Mouse (Mus musculus) left cerebral cortex, adult 18-20 months (tissue): ENCODE measurements at regions not wholly inside any gene's neighbourhood (a gene's known extent, or its start where the extent isn't known, plus 50 kb on each side); places are given as distances from the start of the nearest gene placed in this dataset.

Experiments used
- DNase-seq, 2 experiments: peaks; one replicate each; pipeline ENCODE4 v3.0.0; 2021 to 2022; ENCODE audit warnings: low spot score in 2 of 2, mixed read lengths in 1 of 2

DNA sequence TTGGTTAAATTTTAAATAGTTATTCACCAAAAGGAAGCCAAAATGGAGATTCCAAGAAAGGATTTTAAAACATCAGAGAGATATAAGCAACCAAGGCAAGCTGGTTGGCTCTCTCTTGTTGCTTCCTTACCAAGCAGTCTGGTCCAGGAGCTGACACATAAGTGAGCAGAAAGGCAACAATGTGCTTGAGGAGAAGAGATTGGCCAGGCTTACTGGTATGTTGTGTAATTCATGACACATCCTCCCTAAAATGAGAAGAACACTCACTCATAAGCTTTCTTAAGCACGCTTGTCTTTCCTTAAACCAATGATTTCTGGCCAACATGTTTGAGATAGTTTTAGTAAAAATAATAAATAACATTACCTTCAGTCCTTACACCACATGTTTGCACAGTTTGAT is 374.2 kb downstream of the Ipo11 start:
- DNase-seq, result no peak

DNA sequence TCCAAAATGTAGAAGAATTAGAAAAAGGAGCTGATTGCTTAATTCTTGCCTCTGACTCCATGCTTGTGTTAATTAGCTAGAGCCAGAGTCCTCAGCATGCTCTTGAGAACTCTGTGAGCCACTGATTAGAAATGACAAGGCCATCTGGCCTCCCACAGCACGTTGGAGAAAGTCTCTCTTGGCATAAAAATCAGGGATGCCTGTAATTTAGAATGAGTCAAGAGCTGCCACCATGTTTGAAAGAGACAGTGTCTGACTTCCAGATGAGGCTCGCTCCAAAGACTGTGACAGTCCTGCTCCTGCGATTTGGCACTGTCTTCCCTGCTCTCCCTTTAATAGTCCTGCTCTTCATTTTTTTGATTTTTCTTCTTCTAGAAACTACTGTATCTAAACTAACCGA is 374.6 kb downstream of the Ipo11 start:
- DNase-seq, result peak in 1 of 2 experiments; percentile 2

DNA sequence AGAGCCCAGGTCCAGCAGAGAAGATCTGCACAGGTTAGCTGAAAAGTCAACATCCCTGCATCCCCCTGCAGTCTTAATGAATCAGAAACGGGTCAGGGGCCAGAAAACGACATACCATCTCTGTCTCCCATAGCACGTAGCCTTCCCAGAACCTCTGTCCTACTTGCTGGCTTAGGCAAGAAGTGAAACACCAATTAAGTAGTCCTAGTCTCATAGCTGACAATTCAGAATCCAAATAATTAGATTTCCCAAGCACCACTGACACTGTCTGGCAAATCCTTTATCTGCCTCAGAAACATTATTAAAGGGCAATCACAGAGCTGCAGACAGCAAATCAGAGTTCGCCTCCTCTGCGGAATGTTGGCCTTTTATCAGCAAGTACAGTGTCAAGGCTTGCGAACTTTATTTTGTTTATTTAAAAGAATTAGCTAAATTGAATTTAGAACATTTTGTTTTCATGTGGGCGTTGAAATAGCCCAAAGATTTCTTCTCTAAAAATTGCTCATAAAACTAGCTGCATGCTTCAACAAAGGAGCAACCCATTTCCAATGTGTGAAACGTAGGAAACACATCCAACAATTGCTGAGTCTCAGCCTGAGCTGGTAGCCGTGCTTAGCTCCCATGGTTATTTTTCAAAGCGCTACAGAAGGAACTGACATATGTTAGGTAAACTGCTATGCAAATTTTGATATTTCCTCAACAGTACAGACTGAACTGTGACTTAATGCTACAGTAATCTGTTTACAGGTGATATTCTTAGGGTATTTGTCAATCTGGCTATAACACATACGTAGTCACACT is 411.2 kb downstream of the Ipo11 start:
- no peak for DNase-seq

DNA sequence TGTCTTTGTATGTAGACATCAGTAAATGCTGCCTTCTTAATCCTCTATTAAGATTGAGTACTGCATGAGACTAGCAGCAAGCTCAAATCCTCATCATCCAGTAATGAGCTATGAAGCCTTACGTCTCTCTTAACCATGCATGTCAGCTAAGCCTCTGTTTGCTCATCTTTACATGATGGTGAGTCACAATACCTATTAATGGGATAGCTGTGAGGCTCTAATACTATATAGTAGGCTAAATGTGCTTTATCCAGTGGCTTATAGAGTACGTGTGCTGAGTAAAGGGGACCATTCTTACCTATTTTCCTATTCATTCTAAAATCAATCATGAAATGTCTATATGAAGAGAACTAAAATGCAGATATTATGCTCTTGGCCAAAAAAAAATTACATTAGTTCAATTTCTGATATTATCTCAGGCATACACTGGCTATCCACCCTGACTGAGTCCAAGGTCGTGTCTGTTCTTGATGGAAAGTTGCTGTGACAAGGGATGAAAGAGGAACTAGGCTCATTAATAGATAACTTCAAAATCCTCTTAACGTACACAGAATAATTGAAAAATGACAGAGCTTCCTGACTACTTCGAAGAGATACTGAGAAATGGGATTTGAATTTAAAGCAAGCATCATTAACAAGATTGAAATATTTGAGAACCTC is 422.1 kb downstream of the Ipo11 start:
- no peak for DNase-seq

DNA sequence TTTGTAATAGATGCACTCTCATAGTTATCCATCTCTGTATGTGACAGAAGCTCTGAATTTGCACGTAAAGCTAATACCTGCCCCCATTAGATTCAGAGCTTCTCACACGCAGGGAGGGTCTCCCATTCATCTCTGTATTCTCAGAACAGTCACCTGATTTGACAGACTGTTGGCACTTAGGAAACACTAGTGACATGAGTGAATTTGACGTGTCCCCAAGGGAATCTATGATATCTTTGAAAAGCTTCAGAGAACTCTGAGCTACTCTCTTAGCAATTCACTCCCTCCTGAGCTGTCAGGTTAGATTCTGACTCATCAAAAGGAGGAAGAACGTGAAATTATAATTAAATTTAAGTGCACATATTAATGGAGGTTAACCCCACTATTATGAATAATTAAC is 423.1 kb downstream of the Ipo11 start:
- DNase-seq, result no peak

DNA sequence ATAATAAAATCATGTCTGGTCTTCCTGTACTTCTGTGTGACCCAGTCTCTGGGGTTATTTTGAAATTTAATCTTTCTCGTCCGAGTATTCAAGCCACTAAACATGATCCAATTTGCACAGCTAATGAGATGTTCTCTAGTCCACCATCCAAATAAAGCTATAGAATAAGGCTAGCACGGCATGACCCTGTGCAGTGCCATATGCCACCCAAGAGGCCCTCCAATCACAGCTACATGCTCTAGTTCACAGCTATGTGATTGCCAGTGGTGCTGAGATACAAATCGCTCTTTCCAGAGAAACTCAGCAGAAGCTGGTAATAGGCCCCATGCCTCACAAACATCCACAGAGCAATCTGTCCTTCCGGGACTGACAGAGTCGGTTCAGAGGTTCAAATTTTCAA is 426.3 kb downstream of the Ipo11 start:
- DNase-seq, result no peak

DNA sequence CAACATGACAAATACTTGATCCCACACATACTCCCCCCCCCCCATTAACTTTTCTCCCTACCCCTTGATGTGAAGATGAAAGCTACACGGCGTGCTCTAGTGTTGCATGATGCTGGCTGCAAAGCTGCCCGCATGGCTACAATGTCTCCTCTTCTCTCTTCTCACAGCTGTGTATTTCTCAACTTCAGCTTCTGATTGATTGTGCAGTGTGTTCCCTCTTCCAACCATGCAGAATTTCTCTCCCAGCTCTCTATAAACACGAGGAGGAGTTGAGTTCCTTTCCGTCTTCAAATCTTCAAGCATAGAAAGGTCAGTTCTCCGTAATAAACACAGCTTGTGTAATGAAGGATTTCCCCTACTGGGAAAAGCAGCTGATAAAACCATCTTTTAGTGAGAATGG is 435.5 kb downstream of the Ipo11 start:
- DNase-seq, result no peak

DNA sequence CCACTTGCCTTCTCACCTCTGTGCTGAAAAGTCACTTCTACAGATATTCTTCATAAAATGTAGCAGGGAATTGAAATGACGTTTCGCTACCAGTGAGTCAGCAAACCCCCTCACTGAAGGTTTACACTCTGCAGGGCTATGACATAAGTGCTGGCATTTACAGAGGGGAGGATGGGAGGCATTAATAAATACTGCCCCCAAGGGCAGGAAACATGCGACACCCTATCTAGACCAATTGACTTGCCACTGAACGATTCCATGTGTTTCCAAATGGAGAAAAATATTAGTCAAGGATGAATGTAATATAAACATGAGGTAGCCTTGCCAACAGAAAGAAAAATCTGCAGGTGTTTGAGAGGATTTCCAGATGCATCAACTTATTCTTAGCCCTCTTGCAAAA is 465.5 kb downstream of the Ipo11 start:
- DNase-seq, result no peak

DNA sequence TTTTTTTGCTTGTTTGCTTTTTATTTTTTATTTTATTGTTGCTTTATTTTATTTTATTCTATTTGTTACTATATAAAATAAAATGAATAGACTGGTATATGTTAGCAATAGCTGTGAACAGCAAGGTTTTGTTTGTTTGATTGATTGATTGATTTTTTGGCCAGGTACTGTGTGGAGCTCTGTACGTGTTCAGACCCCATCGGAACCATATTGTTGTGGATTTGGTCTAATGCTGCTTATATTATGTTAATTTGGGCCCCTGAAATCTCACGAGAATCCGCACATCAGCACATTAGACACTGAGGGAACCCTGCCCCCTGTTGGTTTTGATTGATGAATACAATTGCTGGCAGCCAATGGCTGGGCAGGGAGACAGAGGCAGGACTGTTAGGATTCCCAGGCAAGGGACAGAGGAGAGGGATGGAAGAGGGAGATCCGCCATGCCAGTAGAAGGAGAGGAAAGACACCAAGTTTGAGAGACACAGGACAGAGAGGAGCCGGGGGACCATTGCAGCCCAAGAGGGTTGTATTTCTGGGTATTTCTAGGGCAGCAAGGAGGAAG is 482.3 kb downstream of the Ipo11 start:
- DNase-seq, result no peak

DNA sequence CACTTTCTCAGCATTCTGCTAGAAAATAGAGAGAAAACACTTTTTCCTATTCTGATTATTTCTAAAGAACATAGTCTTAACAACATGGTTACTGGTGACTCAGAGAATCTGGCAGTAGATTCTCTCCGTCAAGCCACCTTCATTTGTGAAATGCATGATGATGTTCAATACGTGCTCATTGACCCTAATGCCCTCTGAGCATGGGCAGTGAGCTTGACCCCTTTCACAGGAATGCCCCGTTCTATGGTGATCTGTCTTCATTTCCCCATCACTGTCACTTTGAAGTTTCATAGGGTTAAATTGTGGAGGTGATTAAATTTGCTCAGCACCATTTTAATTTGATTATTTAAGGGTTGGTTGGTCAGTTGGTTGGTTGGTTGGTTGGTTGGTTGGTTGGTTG is 504.6 kb downstream of the Ipo11 start:
- no peak for DNase-seq

DNA sequence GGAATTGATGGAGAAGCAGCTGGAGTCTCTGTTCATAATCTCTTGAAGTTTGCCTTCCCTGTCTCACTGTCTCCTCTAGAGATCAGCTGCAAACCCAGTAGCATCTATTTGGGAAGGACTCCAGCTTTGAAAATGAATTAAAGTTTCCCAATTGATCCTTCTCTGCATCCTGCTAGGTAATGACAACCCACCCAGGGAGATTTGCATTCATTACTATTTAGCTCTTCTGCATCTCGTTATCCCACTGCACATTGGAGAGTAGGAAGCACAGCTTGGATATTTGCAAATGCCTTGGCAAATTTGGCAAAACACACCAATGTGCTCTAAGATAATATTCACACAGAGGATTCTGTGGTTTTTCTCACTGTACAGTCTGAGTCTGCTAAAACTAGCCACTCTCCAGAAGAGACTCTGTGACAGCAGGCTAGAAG is 530.1 kb downstream of the Ipo11 start:
- peak; percentile 3 to 21 for DNase-seq

DNA sequence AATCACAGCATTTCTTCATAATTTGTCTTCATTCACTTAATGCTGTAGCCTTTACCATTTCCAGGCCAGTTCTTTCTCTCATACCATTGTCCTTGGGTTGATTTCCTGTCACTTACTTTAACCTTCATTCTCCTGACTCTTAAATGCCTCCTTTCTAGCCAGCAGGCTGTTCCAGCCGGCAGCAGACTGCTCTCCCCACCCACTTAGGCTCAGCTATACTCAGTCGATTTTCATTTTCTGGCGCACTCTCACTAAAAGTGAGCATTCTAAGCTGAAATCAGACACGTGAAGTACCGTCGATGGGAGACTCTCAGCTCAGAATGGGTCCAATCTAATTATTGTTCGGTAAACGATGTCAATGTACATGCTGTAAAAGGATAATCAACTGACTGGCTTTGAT is 544.1 kb downstream of the Ipo11 start:
- no peak for DNase-seq

DNA sequence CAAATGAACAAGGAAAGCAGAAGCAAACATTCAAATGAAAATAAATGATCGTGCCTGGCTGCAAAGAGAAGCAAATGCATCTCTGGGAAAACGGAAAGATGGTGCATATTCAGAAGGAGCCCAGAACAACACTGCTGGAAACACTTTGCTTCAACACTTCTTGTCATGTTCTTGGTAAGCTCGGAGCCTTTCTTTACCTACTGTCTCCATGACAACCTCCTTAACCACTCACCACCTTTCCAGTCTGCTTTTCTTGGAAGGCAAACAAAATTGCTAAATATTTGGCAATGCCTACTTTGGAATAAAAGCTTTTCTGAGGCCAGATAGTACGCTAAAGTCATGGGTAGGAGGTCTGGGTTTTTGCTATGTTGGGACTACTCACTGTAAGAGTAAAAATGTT is 548.1 kb downstream of the Ipo11 start:
- no peak for DNase-seq

DNA sequence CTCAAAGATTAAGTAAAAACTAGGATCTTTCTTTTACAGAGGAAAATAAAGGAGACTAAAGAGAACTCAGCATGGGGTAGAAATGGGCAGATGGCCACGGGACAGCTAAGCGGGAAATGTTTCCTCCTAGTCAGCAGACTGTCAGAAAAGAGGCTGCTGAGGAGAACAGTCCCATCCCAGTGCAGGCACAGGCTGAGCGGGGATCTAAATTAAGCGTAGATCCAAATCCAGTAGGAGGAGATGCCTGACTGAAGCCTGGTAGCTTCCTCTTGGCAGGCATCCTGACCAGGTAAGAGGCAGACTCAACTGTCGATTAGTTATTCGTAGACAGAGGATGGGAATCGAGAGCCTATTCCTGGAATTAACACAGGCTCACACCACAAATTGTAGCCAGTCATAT is 569.2 kb downstream of the Ipo11 start:
- DNase-seq, result peak in 1 of 2 experiments; percentile 5

DNA sequence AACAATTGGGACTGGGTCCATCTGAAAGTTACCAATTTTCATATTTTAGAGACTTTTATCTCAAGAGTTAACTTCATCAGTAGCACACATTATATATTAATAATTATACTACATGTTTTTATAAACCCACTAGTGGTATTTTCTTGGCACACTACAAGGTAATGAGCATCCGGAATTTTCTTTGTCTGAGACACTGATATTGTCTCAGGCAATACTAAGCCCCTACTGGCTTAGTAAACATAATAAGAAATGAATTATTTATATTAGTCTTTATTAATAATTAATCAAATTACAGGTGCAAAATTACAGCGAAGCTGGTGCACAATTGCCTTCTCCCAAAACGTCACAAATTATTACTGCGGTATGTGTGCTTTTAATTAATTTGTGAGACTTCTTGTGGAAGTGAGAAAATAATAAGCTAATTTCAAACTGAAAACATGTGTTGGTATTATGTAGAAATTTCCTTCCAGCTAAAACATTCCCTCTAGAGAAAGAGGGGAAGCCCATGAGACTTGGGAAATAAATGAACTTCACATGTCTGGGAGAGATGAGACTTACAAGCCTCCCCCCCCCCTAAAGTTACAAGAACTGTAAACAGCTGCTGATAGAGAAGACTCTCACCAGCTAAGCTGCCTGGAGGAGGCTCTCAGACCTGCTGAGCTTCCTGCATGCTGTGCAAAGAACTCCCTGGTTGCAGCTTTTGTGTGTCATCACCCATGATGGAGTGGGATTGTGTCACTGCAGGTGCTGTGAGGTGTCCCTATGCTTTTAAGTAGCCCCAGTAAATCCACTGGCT is 583.9 kb downstream of the Ipo11 start:
- DNase-seq, result no peak

DNA sequence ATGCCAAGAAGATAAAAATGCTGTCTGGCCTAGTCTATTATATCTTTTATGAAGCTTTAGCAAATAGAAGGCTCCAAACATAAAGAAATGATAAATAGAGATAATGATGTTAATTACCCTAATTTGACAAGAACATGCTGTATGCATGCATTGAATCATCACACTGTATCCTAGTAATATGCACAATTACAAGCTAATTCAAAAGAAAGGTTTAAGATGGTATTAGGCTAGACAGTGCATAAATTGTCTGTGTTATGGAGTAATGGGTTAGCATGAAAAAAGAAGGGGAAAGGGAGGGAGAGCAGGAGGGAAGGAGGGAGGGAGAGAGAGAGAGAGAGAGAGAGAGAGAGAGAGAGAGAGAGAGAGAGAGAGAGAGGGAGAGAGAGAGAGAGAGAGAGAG is 604.7 kb downstream of the Ipo11 start:
- no peak for DNase-seq

DNA sequence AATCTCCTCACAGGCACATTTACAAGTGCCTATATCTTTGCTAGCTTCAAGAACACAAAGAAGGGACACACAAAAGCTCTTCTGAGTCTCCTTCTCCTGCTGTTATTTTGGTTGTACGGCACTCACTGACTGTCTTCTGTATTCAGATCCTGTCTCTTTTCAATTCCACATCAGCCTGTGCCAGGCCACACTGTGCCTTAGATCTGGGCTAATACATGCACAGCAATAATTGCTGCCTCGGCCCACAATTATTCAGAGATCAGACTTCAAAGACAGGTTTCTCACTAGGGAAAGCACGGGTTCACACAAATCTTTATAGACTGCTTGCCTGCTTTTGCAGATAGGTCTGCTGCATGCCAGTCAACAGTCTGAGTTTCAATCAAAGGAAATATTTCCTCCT is 617.8 kb downstream of the Ipo11 start:
- DNase-seq, result peak in 1 of 2 experiments; percentile 1

DNA sequence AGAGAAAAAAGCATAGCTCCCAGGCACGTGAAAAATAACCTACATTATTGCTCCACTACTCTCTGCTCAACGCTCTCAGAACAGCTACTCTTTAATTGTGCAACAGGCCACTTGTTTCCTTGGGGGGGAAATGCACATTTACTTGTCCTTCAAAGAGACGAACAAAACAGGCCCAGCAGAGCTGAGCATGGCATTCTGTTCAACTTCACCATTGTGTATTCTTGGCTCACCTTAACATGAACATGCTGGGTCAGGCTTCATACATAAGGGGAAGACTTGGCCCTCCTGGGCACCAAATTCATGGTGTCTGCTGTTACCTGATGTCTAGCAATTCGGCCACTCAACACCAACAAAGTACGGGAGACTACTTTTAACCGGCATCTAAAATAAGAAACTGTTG is 618.3 kb downstream of the Ipo11 start:
- no peak for DNase-seq

DNA sequence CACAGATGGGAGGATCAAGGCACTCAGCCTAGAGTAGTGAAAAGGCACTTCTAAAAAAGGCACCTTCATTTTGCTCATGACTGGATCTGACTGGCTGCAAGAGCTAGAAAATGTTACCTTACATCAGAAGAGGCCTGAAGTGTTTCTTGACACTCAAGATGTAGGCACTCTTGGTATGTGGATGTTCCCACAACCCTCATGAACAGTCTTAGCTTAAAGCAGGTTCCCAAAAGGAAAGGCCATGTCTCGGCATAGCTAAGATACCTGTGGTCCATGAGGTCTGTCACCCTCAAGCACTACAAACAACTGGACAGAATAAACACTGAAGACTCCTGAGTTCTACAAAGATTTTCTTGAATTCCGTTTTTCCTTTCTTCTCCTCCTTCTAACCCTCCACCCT is 619.5 kb downstream of the Ipo11 start:
- DNase-seq, result no peak

DNA sequence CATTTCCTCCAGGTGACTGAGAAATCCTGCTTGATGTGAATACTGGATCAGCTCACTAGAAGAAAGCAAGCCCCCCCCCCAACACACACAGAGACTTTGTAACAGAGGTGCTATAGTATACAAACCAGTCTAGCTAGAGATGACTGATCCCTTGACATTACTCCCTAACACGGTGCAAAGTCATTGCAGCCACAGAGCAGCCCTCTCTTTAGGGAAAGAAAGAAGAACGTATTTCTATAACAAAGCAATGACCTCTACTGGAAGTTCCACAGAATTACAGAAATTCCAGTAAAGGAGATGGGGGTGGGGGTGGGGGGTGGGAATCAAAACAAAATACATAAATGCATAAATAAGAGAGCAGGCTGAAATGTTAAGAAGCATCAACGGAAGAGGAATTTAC is 655.6 kb downstream of the Ipo11 start:
- no peak for DNase-seq

DNA sequence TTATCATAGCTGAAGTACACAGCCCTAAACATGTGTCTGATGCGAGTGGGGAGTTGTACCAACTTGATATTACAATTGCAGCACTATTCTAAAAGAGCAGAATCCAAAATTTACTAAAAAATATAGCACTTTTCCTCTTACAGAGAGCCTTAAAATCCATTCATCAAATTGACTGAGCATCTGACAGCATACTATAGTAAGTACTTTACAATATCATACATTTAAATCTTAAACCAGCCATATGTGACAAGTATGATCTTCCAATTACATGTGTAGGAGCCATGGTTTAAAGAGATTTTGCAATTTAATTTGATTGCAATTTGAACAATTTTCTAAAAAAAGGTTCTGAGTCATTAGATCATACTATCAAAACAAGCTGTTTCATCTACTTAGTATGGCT is 676.9 kb downstream of the Ipo11 start:
- DNase-seq, result no peak
